Mouse (Mus musculus) left cerebral cortex, postnatal 4 days (tissue): Measurements from ENCODE around the gene Ehmt1. TPM values are rescaled to one million over a fixed set of nuclear protein-coding genes. Genes with fewer than 3 reads are reported as not detected.

Experiments
- DNase-seq: peaks from one replicate; pipeline ENCODE4 v3.0.0-alpha.2; 2022
- intact Hi-C: fragments of 180-260 bp; cut with DNase I; formaldehyde crosslinking; loops from one replicate; pipeline ENCODE4 v1.15.1; 2025
- total RNA-seq, 2 experiments: library from RNA; stranded (reverse); gene quantifications; 2 replicates each; pipeline ENCODE4 v1.2.3; 2021

Gene Ehmt1
- total RNA-seq, 2 experiments from 2014 or later = 118 to 122 TPM

DNA sequence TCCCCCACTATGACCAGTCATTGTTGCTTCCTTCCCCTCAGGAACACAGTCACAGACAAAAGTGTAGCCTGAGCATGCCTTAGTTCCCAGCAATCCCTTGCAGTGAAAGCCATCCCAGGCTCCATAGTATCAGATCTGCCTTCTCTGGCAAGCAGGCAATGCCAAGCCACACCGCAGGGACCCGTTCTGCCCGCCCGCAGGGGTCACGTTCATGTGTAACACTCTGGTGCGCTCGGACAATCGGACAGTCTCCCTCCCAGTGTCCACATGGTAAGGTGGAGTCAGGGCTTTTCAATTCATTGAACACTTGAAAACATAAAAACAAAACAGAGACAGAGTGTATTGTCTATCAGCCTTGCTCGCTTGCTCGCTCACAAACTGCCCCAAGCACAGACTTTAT, 111.7 kb downstream of the Ehmt1 start:
- intact Hi-C loops = no loop called here

DNA sequence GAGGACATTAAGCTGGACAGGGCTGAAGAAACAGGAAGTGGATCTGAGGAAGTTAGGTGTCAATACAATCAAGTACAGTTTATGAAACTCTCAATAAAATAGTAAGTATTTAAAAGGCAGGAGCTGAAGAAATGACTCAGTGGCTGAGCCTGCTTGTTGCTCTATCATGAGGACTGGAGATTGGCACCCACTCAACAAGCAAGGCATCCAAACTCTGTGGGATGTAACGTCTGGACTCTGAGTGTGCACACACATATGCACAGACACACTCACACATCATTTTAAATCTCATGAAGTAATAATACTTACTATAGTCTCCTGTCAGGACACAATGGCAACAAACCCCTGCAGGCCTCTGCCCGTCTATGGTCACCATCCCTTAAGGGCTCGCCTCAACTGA, 112.4 kb downstream of the Ehmt1 start:
- intact Hi-C loops = no loop called here
- DNase-seq = no peak

More for the DNA sequence above, 111.7 kb downstream of the Ehmt1 start:
- DNase-seq = peak; percentile 37

DNA sequence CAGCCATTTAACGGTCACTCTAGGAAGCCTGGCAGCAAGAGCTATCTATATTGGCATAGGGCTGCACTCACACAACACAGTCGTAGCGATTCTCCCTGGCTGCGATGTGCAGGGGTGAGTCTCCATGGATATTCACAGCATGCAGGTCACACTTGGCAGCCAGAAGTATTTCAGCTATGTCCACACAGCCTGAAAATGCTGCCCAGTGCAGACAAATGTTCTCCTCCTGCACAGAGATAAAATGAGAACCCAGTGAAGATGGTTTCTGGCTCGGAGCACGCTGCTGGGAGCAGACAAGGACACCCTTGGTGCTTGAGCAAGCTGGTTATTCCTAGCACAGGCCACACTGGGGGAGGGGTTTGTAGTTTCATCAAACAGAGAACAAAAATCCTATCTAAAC, 113.3 kb downstream of the Ehmt1 start:
- intact Hi-C loops = no loop called here
- no peak for DNase-seq

DNA sequence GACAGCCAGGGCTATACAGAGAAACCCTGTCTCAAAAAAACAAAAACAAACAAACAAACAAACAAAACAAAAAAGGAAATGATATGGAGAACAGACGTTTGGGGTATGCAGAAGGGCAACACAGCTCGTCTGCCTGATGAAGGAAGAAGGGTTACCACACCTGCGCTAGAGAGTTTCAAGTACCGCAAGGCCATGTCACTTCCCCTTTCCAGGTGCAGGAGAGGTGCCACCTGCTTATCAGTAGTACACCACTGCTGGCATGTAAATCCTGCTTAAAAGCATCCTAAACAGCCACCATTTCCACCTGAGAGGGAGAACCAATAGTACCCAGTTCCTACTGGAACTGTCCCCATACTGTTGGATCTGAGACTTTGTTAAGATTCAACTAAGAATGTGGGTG, 113.8 kb downstream of the Ehmt1 start:
- DNase-seq = no peak
- intact Hi-C loops = no loop called here

DNA sequence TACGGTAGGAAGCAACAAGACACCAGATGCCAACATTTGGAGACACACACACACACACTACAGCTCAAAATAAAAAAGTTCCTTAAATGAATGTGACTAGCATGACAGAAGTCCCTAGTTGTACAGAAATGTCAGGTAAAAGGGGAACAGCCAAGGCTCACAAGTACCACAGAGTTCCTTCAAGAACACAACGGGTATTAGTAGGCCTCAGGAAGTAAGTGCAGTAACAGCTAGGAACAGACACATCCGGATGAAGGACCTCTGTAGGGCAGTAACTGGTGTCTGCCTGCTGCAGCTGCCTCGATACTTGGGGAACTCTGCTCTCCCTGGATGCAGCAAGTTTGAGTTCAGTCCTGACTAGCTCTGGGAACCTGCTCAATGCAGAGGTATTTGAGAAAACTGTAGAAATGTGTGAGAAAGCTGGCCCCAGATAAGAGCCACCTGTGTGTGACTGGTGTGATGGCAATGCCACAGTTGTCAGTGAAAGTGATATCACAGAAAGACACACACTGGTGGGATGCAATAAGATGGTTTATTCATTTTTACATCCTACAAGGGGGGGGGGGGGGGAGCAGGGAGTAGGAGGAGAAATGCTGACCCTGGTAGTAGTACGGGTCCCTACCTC, 122.5 kb downstream of the Ehmt1 start:
- intact Hi-C loops = no loop called here
- DNase-seq = no peak

DNA sequence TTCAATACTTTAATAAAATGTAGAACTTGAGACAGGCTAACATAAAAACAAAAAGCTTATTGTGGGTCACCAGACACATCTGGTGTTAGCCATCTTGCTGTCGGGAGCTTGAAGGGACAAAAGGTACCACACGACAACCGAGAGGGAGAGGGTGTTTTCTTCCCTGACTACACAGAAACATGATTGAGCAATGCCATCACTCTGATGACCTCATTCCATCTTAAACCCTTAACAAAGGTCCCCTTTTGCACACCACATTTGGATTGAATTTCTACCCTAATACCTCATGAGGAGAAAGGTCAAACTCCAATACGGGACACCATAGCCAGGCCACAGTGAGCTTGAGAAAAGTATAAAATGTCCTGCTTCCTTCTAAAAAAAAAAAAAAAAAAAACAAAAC, 132.2 kb downstream of the Ehmt1 start:
- no peak for DNase-seq
- intact Hi-C loops = no loop called here

DNA sequence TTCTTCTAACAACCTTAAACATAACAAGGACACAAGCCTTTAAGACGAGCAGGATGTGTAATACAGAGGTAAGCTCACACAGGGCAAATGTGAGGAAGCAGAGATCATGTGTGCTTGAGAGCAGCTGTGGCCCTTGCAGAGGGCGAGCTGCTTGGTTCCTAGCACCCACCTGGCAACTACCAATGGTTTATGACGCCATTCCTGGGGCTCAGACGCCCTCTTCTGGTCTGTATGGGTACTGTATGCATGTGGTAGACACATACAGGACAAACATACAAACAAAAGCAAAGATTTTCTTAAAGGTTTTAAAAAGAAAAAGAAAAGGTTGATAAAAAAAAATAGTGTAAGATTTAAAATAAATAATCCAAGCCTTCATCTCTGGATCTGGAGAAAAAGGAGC, 138.2 kb downstream of the Ehmt1 start:
- no peak for DNase-seq

DNA sequence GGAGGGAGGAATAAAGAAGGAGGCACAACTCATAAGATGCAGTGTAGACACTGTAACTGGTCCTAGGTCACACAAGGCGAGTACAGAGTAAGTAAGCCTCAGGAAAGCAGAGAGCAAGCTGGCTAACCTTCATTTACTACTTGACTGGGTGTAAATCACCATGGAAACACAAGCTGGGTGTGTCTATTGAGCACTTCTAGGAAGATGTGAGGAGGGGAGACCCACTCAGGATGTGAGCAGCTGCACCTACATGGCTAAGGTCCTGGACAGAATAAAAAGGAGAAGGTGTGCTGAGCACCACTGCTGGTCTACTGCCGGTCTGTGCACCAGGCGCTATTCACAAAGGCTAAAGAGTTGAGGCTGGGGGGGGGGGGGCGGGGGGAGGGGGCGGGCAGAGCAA, 142.6 kb downstream of the Ehmt1 start:
- no peak for DNase-seq
- intact Hi-C loops = no loop called here

More for the DNA sequence above, 138.2 kb downstream of the Ehmt1 start:
- intact Hi-C loops = no loop called here

DNA sequence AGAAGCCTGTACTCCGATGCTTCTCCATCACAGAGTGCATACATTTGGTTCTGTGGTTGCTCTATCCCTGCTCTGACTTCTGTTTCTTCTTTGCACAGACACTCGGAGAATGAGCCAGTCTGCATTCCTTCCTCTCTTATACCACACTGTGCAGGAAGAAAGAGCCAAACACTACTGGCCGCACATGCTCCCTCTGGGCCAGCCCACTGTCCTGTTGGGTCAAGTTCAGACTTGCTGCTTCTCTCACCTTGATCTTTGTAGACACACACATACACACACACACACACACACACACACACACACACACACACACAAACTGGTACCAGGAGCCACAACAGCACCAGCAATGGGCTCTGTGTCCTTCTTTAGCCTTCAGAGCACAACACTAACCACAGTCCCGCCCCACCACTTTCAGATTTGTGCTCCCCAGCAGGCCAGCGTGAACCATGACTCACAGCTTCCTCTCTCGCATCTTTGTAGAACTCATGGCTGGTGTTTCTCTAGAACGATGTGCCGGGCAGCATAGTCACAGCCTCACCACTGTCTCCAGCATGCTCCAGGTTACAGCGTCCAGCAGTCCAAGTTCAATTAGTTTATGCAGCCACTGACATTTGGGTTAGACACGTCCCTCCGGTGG, 143.3 kb downstream of the Ehmt1 start:
- no peak for DNase-seq
- intact Hi-C loops = no loop called here

DNA sequence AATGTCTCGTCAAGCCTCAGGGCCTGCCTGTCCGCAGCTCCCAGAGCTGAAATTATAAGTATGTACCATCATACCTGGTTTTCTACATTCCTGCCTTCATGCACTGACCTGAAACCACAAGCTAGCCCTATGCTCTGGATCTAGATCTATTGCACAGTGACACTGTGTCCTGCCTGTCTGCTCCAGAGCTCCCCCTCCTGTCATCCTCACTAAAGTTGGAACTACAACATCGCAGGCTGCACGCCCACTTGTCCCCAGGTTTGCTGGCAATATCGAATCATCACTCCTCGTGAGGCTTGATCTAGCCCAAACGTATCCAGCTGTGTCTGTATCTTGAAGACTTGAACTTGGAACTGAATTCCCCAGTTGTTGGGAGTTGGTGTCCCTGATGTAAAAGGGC, 144.6 kb downstream of the Ehmt1 start:
- intact Hi-C loops = no loop called here
- peak; percentile 15 for DNase-seq

DNA sequence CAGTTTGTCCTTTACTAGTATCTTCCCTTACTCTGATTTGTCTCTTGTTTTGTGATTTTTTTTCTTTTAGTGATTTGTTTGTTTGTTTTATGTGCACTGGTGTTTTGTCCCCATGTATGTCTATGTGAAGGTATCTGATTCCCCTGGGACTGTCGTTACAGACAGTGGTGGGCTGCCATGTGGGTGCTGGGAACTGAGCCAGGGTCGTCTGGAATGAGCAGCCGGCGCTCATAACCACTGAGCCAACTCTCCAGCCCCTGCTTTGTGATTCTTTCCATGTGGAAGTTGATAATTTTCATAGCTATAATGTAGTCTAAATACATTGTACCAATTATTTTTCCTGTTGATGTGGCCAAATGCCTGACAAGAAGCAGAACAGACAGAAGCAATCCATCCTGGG, 148.6 kb downstream of the Ehmt1 start:
- DNase-seq = peak; percentile 11
- intact Hi-C loops = no loop called here

DNA sequence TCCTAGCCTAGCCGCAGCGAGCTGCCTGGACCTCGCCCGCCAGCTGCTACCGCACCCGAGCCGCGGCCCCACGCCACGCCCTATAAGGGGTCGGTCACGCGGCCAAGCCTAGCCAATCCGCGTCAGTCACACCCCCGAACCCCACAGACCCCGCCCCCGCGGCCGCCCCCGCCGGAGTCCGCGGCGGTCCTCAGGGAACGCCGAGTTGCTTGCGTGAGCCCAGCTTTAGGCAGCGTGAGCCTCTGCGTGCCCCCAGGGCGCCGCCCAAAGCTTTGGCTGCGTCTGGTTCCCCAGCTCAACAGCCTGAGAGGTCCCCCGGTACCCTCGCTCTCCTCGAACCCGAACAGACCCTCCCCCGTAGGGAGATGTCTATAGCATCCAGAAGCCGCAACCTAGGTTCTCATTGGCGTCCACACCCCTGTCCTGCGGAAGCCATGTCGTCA, 156.3 kb downstream of the Ehmt1 start, which contains the start of gene Cacna1b:
TSS of gene Cacna1b (minus strand) at position 38 of the 443 bp plus-strand sequence.
- intact Hi-C loops = loop anchor here (10.0 kb wide), 1 partner anchor 348 kb away; no protein-coding TSS in a partner anchor
- peak; percentile 95 for DNase-seq

DNA sequence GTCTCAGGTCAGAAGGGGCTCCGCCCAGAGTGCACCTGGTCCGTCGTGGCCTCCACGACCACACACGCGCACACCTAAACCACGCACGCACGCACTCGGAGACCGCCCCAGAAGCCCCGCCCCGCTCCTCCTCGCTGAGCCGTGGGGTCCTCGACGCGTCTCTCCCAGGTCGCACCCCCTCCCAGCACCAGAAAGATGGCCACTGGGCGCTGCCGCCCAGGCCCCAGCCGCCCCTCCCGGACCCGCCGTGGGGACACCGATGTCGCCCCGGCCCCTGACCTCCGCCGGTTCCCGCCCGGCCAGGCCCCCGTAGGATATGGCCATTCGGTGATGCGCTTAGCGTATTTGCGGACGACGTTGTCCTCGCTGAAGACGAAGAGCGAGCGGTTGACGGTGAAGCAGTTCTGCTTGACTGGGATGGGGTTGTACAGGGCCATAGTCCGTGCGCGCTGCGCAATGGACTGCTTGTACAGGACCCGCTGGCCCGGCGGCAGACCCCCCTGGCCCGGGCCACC, 156.9 kb downstream of the Ehmt1 start:
- DNase-seq = peak; percentile 54
- intact Hi-C loops = loop anchor here (10.0 kb wide), 1 partner anchor 348 kb away; no protein-coding TSS in a partner anchor

DNA sequence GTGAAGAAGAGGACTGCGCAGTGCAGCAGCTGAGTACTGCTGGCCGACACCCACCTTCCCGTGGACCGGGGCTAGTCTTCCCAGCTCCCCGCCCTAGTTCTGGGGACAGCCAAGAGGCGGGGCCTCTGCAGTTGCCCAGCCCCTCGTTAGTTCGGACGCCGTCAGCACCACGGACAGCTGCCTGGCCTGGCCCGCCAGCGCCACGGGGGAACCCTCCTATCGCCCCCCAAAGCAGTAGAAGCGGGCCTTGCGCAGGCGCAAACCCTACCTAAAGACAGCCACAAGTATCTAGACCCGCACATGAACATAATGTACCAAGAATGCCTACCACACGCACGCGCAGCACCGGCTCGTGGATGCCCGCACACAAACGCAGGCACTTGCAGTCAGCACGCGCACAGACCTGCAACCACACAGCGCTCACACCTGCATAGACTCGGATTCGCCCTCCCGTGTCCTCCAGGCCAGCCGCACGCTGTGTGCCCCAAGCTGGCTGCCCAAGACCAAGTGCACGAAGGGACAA, 157.4 kb downstream of the Ehmt1 start:
- intact Hi-C loops = loop anchor here (10.0 kb wide), 1 partner anchor 347 kb away; no protein-coding TSS in a partner anchor
- peak; percentile 81 for DNase-seq

DNA sequence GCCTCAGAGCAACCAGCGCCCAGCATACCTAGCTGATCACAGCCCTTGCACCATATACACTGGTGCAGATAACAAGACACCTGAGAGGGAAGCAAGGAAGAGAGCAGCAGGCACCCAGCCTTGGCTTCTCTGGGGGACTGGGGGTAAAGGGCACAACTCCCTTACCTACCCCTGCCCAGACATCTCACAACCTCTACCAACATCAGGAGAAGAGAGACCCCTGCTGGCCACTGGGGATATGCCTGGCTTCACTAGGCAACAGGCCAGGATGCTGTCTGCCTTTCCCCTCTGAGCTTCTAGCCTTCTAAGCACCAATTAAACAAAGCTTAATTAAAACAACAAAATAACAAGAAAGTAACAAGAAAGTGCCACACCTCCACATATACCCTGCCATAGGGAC, 164.1 kb downstream of the Ehmt1 start:
- peak; percentile 66 for DNase-seq
- intact Hi-C loops = no loop called here

DNA sequence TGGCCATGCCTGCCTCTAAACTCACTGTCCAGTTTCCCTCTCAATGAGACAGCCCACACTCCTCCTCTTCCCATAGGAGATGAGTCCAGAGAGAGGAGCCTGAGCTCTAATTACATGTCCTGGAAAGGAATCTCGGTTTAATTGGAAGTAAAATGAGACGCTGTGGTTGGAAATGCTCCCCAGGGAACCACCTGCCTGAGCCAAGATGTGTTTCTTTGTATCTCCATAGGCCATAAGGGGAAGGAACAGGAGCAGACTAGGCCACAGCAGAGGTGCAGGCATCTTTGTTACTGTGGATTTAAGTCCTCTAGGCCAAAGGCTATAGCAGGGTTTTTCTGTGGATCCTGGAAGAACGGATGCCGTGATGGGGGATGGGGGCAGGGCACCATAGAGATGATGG, 166.8 kb downstream of the Ehmt1 start:
- intact Hi-C loops = no loop called here
- DNase-seq = no peak

DNA sequence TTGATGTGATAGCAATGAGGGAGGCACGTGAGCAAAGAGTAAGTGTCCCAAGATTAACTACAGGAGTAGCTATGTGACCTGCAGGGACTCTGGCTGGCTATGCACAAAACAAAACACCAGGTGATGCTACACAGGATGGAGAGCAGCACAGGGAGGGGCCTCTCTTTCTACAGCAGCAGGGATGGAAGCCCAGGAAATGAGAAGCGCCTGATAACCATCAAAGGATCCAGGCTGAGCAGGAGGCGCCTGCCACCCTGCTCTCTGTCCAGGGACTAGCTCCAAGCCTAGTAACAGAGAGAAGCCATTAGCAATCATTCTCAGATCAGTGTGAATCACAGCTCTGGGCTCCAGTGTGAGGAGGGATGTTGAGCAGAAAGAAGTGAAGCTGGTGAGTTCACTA, 169.4 kb downstream of the Ehmt1 start:
- intact Hi-C loops = no loop called here
- no peak for DNase-seq

DNA sequence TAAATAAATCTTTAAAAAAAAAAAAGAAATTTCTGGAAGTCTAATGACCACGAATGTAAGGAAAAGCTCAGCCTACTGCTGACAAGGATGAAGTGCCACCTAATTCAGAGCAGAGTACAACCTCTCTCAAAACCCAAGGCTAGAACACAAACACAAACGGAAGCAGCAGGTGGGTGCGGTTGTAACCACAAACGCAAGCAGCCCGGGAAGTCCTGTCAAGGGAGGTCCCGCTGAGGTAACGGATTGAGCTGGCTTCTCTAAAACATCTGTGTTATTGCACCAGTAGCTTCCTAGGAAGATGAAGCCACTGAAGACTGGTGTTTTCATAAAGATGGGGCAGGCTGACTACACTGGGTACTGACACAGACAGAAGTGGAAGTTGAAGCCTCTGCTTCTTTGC, 171.5 kb downstream of the Ehmt1 start:
- no peak for DNase-seq
- intact Hi-C loops = no loop called here
